Mouse (Mus musculus) midbrain, embryonic 11.5 days (tissue): Measurements from ENCODE around the gene Cnga3. TPM values are rescaled to one million over a fixed set of nuclear protein-coding genes. Genes with fewer than 3 reads are reported as not detected.

Source experiments
- ATAC-seq: fragments of 200-750 bp; cut with Nextera tagmentation; 2 replicates; pipeline ENCODE4 v1.8.0; 2017; ENCODE audit warnings: moderate TSS enrichment, moderate library complexity; ENCODE audit not compliant: low FRiP score
- DNase-seq: peaks from one replicate; pipeline ENCODE4 v3.0.0; 2015; ENCODE audit warnings: low spot score; ENCODE audit errors: missing footprints
- H3K27ac ChIP-seq: fragments of 300-500 bp; sonication (generic); 2 replicates; pipeline ENCODE4 v1.5.1; 2014; ENCODE audit warnings: low read depth, low read length
- H3K27me3 ChIP-seq: fragments of 300-500 bp; sonication (generic); 2 replicates; pipeline ENCODE4 v1.6.1; 2014; ENCODE audit warnings: mild to moderate bottlenecking, low read length, moderate library complexity, mixed read lengths; ENCODE audit not compliant: control insufficient read depth, insufficient read depth
- H3K36me3 ChIP-seq: fragments of 300-500 bp; sonication (generic); 2 replicates; pipeline ENCODE4 v1.6.1; 2014; ENCODE audit warnings: mild to moderate bottlenecking, low read length, moderate library complexity, mixed read lengths; ENCODE audit not compliant: control insufficient read depth, insufficient read depth
- H3K4me1 ChIP-seq: fragments of 300-500 bp; sonication (generic); 2 replicates; pipeline ENCODE4 v1.6.1; 2014; ENCODE audit warnings: low read length; ENCODE audit not compliant: control insufficient read depth, insufficient read depth
- H3K4me2 ChIP-seq: fragments of 300-500 bp; sonication (generic); 2 replicates; pipeline ENCODE4 v1.6.1; 2014; ENCODE audit warnings: mild to moderate bottlenecking, moderate library complexity
- H3K4me3 ChIP-seq: fragments of 300-500 bp; sonication (generic); 2 replicates; pipeline ENCODE4 v1.5.1; 2014; ENCODE audit warnings: low read depth, low read length
- H3K9ac ChIP-seq: fragments of 300-500 bp; sonication (generic); 2 replicates; pipeline ENCODE4 v1.6.1; 2014; ENCODE audit warnings: low read length
- H3K9me3 ChIP-seq: fragments of 300-500 bp; sonication (generic); 2 replicates; pipeline ENCODE4 v1.6.1; 2016; ENCODE audit warnings: low read length; ENCODE audit not compliant: control insufficient read depth
- WGBS: fragments of 180-500 bp; shearing (Covaris S2); extraction: QIAGEN DNeasy Blood & Tissue Kit; methylation state at CpG from one replicate; pipeline ENCODE4 v1.1.7; 2014; 5-methylcytosine and 5-hydroxymethylcytosine counted together
- polyA plus RNA-seq: library from polyadenylated mRNA; unstranded; fragments of >200 nt; fragmentation: Nextera tagmentation; extraction: Ambion mirVana; gene quantifications from 2 replicates; pipeline ENCODE4 v1.2.1, GENCODE M21; 2014

Cnga3 gene
- not detected in 2 replicates for polyA plus RNA-seq

- no peak for DNase-seq
- no peaks in the 10 kb centered on the region for H3K27me3 ChIP-seq
- H3K9ac ChIP-seq: no peak within 1 kb of the TSS
- H3K4me3 ChIP-seq: no peak within 1 kb of the TSS
- 0 out of 2 replicates have a peak, but pooled peaks cover 3% of the 10 kb centered on the region for H3K4me1 ChIP-seq
- no peak for ATAC-seq
- no peaks in the 10 kb centered on the region for H3K9me3 ChIP-seq
- H3K27ac ChIP-seq: no peak within 1 kb of the TSS
- H3K36me3 ChIP-seq: no peaks in the 10 kb centered on the region
- no peak within 1 kb of the TSS for H3K4me2 ChIP-seq
- 69% methylated on average over 1 of the region's 1 CpGs for WGBS
Observed at GRCm38 (mm10) chr1:37214144-37214543, at the start of gene Cnga3. TSS of gene Cnga3 (plus strand) at chr1:37214434.

GRCm38 (mm10) chr1:37166066-37166465 is 48.2 kb upstream of the Cnga3 start:
- Histone ChIP-seq H3K27me3 (no peaks in the 10 kb centered on the region), H3K4me2 (no peak overlapping the region), H3K27ac (no peak overlapping the region), H3K9ac (no peak overlapping the region), H3K36me3 (no peaks in the 10 kb centered on the region), H3K4me1 (no peaks in the 10 kb centered on the region), H3K9me3 (no peaks in the 10 kb centered on the region), H3K4me3 (no peak overlapping the region)
- ATAC-seq (no peak), DNase-seq (peak; percentile 59)
- 78% methylated on average over 6 of the region's 6 CpGs for whole genome bisulfite sequencing

GRCm38 (mm10) chr1:37167918-37168317 is 46.3 kb upstream of the Cnga3 start:
- H3K27me3 ChIP-seq: no peaks in the 10 kb centered on the region
- H3K4me2 ChIP-seq: no peak overlapping the region
- H3K4me1 ChIP-seq: no peaks in the 10 kb centered on the region
- H3K27ac ChIP-seq: no peak overlapping the region
- 82% methylated on average over 7 of the region's 7 CpGs for WGBS
- H3K9me3 ChIP-seq: no peaks in the 10 kb centered on the region
- H3K9ac ChIP-seq: no peak overlapping the region
- H3K4me3 ChIP-seq: no peak overlapping the region
- ATAC-seq: no peak
- H3K36me3 ChIP-seq: no peaks in the 10 kb centered on the region
- peak; percentile 35 for DNase-seq

- H3K27ac ChIP-seq: no peak overlapping the region
- no peaks in the 10 kb centered on the region for H3K9me3 ChIP-seq
- H3K36me3 ChIP-seq: no peaks in the 10 kb centered on the region
- H3K9ac ChIP-seq: no peak overlapping the region
- ATAC-seq: no peak
- no peak overlapping the region for H3K4me3 ChIP-seq
- DNase-seq: no peak
- no peak overlapping the region for H3K4me2 ChIP-seq
- no peaks in the 10 kb centered on the region; the same call in 1 of the 2 replicates for H3K4me1 ChIP-seq
- 84% methylated on average over 2 of the region's 2 CpGs for WGBS
- H3K27me3 ChIP-seq: no peaks in the 10 kb centered on the region
Observed at GRCm38 (mm10) chr1:37177874-37178273, 36.4 kb upstream of the Cnga3 start.

- Histone ChIP-seq H3K27me3 (no peaks in the 10 kb centered on the region), H3K9me3 (no peaks in the 10 kb centered on the region), H3K9ac (no peak overlapping the region), H3K36me3 (no peaks in the 10 kb centered on the region), H3K4me1 (no peaks in the 10 kb centered on the region; the same call in 1 of the 2 replicates), H3K4me3 (no peak overlapping the region), H3K27ac (no peak overlapping the region), H3K4me2 (no peak overlapping the region)
- WGBS: 67% methylated on average over 5 of the region's 5 CpGs
- no peak for DNase-seq
- ATAC-seq: no peak
Observed at GRCm38 (mm10) chr1:37179852-37180251, 34.4 kb upstream of the Cnga3 start.

- Histone ChIP-seq H3K36me3 (no peaks in the 10 kb centered on the region), H3K27me3 (no peaks in the 10 kb centered on the region), H3K9ac (no peak overlapping the region), H3K27ac (no peak overlapping the region), H3K9me3 (no peaks in the 10 kb centered on the region), H3K4me2 (no peak overlapping the region), H3K4me3 (no peak overlapping the region), H3K4me1 (no peaks in the 10 kb centered on the region)
- DNase-seq: no peak
- WGBS: 60% methylated on average over 6 of the region's 6 CpGs
- no peak for ATAC-seq
Observed at GRCm38 (mm10) chr1:37187050-37187449, 27.2 kb upstream of the Cnga3 start.

- Histone ChIP-seq H3K36me3 (no peaks in the 10 kb centered on the region), H3K4me3 (no peak overlapping the region), H3K27me3 (no peaks in the 10 kb centered on the region), H3K27ac (no peak overlapping the region), H3K4me1 (no peaks in the 10 kb centered on the region), H3K4me2 (no peak overlapping the region), H3K9me3 (no peaks in the 10 kb centered on the region), H3K9ac (no peak overlapping the region)
- 70% methylated on average over 4 of the region's 4 CpGs for WGBS
- DNase-seq (no peak), ATAC-seq (no peak)
Observed at GRCm38 (mm10) chr1:37194607-37195006, 19.6 kb upstream of the Cnga3 start.

- Histone ChIP-seq H3K4me3 (no peak overlapping the region), H3K4me1 (no peaks in the 10 kb centered on the region), H3K9me3 (no peaks in the 10 kb centered on the region), H3K27ac (no peak overlapping the region), H3K9ac (no peak overlapping the region), H3K36me3 (no peaks in the 10 kb centered on the region), H3K27me3 (no peaks in the 10 kb centered on the region), H3K4me2 (no peak overlapping the region)
- WGBS: 90% methylated on average over 4 of the region's 4 CpGs
- DNase-seq (no peak), ATAC-seq (no peak)
Observed at GRCm38 (mm10) chr1:37201406-37201805, 12.8 kb upstream of the Cnga3 start.

GRCm38 (mm10) chr1:37207743-37208142 is 6.5 kb upstream of the Cnga3 start:
- Histone ChIP-seq H3K4me2 (no peak overlapping the region), H3K9me3 (no peaks in the 10 kb centered on the region), H3K27ac (no peak overlapping the region), H3K27me3 (no peaks in the 10 kb centered on the region), H3K9ac (no peak overlapping the region), H3K4me1 (no peaks in the 10 kb centered on the region), H3K36me3 (no peaks in the 10 kb centered on the region), H3K4me3 (no peak overlapping the region)
- DNase-seq: no peak
- no peak for ATAC-seq
- 89% methylated on average over 8 of the region's 8 CpGs for WGBS

GRCm38 (mm10) chr1:37212375-37212774 is 1.9 kb upstream of the Cnga3 start:
- DNase-seq: no peak
- whole genome bisulfite sequencing: 91% methylated on average over 9 of the region's 9 CpGs
- no peak overlapping the region for H3K27ac ChIP-seq
- no peaks in the 10 kb centered on the region for H3K9me3 ChIP-seq
- no peaks in the 10 kb centered on the region for H3K36me3 ChIP-seq
- no peaks in the 10 kb centered on the region for H3K27me3 ChIP-seq
- H3K4me1 ChIP-seq: no peaks in the 10 kb centered on the region
- H3K9ac ChIP-seq: no peak overlapping the region
- no peak overlapping the region for H3K4me2 ChIP-seq
- ATAC-seq: no peak
- no peak overlapping the region for H3K4me3 ChIP-seq
